Mouse (Mus musculus) G1E (cell line): ENCODE data around the gene Vmn1r123.
"Not testable (repeated sequence)": the region's sequence is repeated elsewhere in the genome, so short reads cannot be mapped to it uniquely, and the experiment has no call there.

ENCODE experiments used
- CTCF ChIP-seq: IDR thresholded peaks from 2 replicates; pipeline ENCODE4 v1.5.1; 2012; ENCODE audit warnings: low read depth, low read length, inconsistent platforms, mixed read lengths
- GATA1 ChIP-seq: IDR thresholded peaks from 2 replicates; pipeline ENCODE4 v1.6.1; 2012; ENCODE audit warnings: borderline replicate concordance, low read length, inconsistent platforms, mixed read lengths
- TAL1 ChIP-seq: conservative IDR thresholded peaks from 2 replicates; pipeline ENCODE4 v1.6.1; 2012; ENCODE audit warnings: low read depth, low read length, inconsistent platforms, mixed read lengths

DNA sequence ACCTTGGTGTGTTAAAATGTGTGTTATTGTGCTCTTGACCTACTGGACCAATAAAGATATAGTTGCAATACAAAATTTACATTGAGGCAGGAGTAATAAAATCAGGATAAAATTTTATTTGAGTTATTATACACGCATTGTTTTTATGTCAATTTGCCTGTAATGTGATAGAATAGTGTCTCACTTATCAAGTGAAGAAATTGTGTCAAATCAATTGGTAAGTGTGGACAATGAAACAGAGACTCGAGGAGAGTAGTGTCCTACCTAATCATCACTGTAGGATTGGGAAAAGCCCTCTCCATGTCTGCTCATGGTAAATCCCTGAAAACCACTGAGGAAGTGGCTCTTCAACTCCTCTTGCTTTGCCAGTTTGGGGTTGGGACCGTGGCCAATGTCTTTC lies at the start of gene Vmn1r123:
- not testable (repeated sequence) for TF ChIP-seq GATA1, CTCF, TAL1
